ENCODE assay signal across 9 mouse cellular contexts in genomic region chr2:128738725-128739258, GRCm38 (mm10). TPM values are rescaled to one million over a fixed set of nuclear protein-coding genes. Genes with fewer than 3 reads are reported as not detected.
A peak's percentile ranks its signal among the peaks of the same experiment; 100 is the strongest.
DNase-seq lines count a peak whose midpoint lies in the region; ATAC-seq and TF ChIP-seq lines count a peak whose summit lies in the region.
"Had no signal": no experiment of that assay in that cellular context is flagged by ENCODE, and none has a peak within 500 bp of the region (broad histone marks: within the 10 kb centered on the region; RNA-seq: fewer than 3 reads in every experiment).

No protein-coding gene starts in this region.

- H3K4me3 ChIP-seq in kidney, adult 2 months (ENCODE audit: insufficient read depth, low read depth, low read length) = no peak overlapping the region
- H3K4me3 ChIP-seq in kidney, embryonic 15.5 days (replicated peaks) = no peak overlapping the region
- no peak overlapping the region for H3K4me3 ChIP-seq in limb, embryonic 13.5 days
- H3K4me3 ChIP-seq in midbrain, embryonic 10.5 days = no peak overlapping the region
- H3K4me3 ChIP-seq: megakaryocyte, embryonic 14.5 days had no signal

- TF ChIP-seq CTCF in kidney, adult 2 months (conservative IDR thresholded peaks at IDR 0.05; ENCODE audit: insufficient read depth, insufficient read length, low read depth, low read length) = no peak

- WGBS in kidney, adult 2 months = 61% methylated on average over 10 of the region's 10 CpGs
- WGBS in kidney, embryonic 15.5 days = 85% methylated on average over 10 of the region's 10 CpGs
- 86% methylated on average over 10 of the region's 10 CpGs for WGBS in limb, embryonic 13.5 days
- WGBS in midbrain, embryonic 10.5 days = 92% methylated on average over 10 of the region's 10 CpGs

- H3K36me3 ChIP-seq in kidney, adult 2 months (ENCODE audit: control insufficient read depth, insufficient read depth, low read length) = no peaks in the 10 kb centered on the region; the same call in 1 of the 2 replicates
- H3K36me3 ChIP-seq in kidney, embryonic 15.5 days = peaks cover 14% of the 10 kb centered on the region
- H3K36me3 ChIP-seq in limb, embryonic 13.5 days = peaks cover 67% of the 10 kb centered on the region
- H3K36me3 ChIP-seq in midbrain, embryonic 10.5 days = no peaks in the 10 kb centered on the region

- peak; percentile 61 for DNase-seq in kidney, adult 2 months
- DNase-seq in cerebellum, adult 11 months = peak; percentile 35
- peak; percentile 49 for DNase-seq in gastrocnemius, postnatal 10 days
- no peak for DNase-seq in retina, postnatal 1 day
- no peak for DNase-seq in midbrain, embryonic 10.5 days (ENCODE audit: low spot score)
- no peak for DNase-seq in natural killer cell, adult 2 months (ENCODE audit: low spot score in 2 of 2)

- TF ChIP-seq POLR2A in kidney, adult 2 months (IDR thresholded peaks at IDR 0.05; ENCODE audit: low read depth, low read length) = no peak

- no peak overlapping the region for H3K9ac ChIP-seq in kidney, embryonic 15.5 days
- H3K9ac ChIP-seq in limb, embryonic 13.5 days = no peak overlapping the region

- no peaks in the 10 kb centered on the region for H3K27me3 ChIP-seq in kidney, adult 2 months (replicated peaks; ENCODE audit: control insufficient read depth, insufficient read depth, low read length)
- no peaks in the 10 kb centered on the region for H3K27me3 ChIP-seq in kidney, embryonic 15.5 days
- H3K27me3 ChIP-seq in limb, embryonic 13.5 days = no peaks in the 10 kb centered on the region
- H3K27me3 ChIP-seq in midbrain, embryonic 10.5 days (ENCODE audit: low read depth, poor library complexity, severe bottlenecking) = no peaks in the 10 kb centered on the region

- H3K4me2 ChIP-seq in kidney, embryonic 15.5 days = no peak overlapping the region
- H3K4me2 ChIP-seq in limb, embryonic 13.5 days (replicated peaks) = no peak overlapping the region

- no peak for ATAC-seq in kidney, embryonic 15.5 days (replicated peaks; ENCODE audit: low FRiP score)
- no peak for ATAC-seq in limb, embryonic 13.5 days (ENCODE audit: low FRiP score, low read depth)

- H3K9me3 ChIP-seq in kidney, embryonic 15.5 days (replicated peaks) = no peaks in the 10 kb centered on the region
- no peaks in the 10 kb centered on the region for H3K9me3 ChIP-seq in limb, embryonic 13.5 days
- H3K9me3 ChIP-seq in midbrain, embryonic 10.5 days (replicated peaks) = no peaks in the 10 kb centered on the region
- H3K9me3 ChIP-seq: megakaryocyte, embryonic 14.5 days had no signal

- H3K27ac ChIP-seq in kidney, adult 2 months (ENCODE audit: insufficient read depth, low read depth, low read length) = no peak overlapping the region
- no peak overlapping the region for H3K27ac ChIP-seq in kidney, embryonic 15.5 days
- peak overlapping the region; percentile 33; the same call in 1 of the 2 replicates for H3K27ac ChIP-seq in limb, embryonic 13.5 days
- no peak overlapping the region for H3K27ac ChIP-seq in midbrain, embryonic 10.5 days (replicated peaks)

- no peaks in the 10 kb centered on the region for H3K4me1 ChIP-seq in kidney, adult 2 months (ENCODE audit: control insufficient read depth, insufficient read depth, low read length)
- H3K4me1 ChIP-seq in kidney, embryonic 15.5 days = peaks cover 7% of the 10 kb centered on the region
- H3K4me1 ChIP-seq in limb, embryonic 13.5 days = peaks cover 25% of the 10 kb centered on the region
- H3K4me1 ChIP-seq in midbrain, embryonic 10.5 days = no peaks in the 10 kb centered on the region
- H3K4me1 ChIP-seq: megakaryocyte, embryonic 14.5 days had no signal

RNA-seq across cellular contexts. Expression of gene Mertk, which starts 40.0 kb away (rescaled TPM):
- 12.4 and 13.3 TPM in 2 replicates for polyA plus RNA-seq in kidney, adult 2 months (2012; rRNA removed)
- polyA plus RNA-seq in kidney, embryonic 15.5 days (2015; fragmentation: Nextera tagmentation; extraction: Ambion mirVana) = 11.5 and 11.7 TPM in 2 replicates
- 1 to 10 TPM; 4.5 TPM for total RNA-seq in gastrocnemius, postnatal 10 days (2021)
- 13.1 and 15.6 TPM in 2 replicates for polyA plus RNA-seq in limb, embryonic 13.5 days (2015; fragmentation: Nextera tagmentation; extraction: Ambion mirVana)
- polyA plus RNA-seq in midbrain, embryonic 10.5 days (2016; fragmentation: Nextera tagmentation; extraction: Ambion mirVana) = 3.1 and 3.7 TPM in 2 replicates

RNA-seq across cellular contexts. Expression of gene Anapc1, which starts 51.6 kb away (rescaled TPM):
- 32.2 and 40.6 TPM in 2 replicates for polyA plus RNA-seq in kidney, adult 2 months (2012; rRNA removed)
- polyA plus RNA-seq in kidney, embryonic 15.5 days (2015; fragmentation: Nextera tagmentation; extraction: Ambion mirVana) = 63.2 and 69.6 TPM in 2 replicates
- 10 to 100 TPM; 38.0 to 54.1 TPM for total RNA-seq in gastrocnemius, postnatal 10 days (2021)
- 60.8 and 73.0 TPM in 2 replicates for polyA plus RNA-seq in limb, embryonic 13.5 days (2015; fragmentation: Nextera tagmentation; extraction: Ambion mirVana)
- 73.9 and 78.3 TPM in 2 replicates for polyA plus RNA-seq in midbrain, embryonic 10.5 days (2016; fragmentation: Nextera tagmentation; extraction: Ambion mirVana)

Comparison
In these comparisons a context has a peak if more than half of its experiments do, and no peak if none do; other contexts are left out.
1. DNase-seq: peak in kidney, adult 2 months (single experiment), cerebellum, adult 11 months (single experiment) and gastrocnemius, postnatal 10 days (single experiment); none in retina, postnatal 1 day (single experiment), midbrain, embryonic 10.5 days (single experiment) and natural killer cell, adult 2 months (0 of 2).